Mouse (Mus musculus) CH12.LX (cell line): ENCODE measurements around the gene Taar6. TPM values are rescaled to one million over a fixed set of nuclear protein-coding genes. Genes with fewer than 3 reads are reported as not detected.

Experiments
- DNase-seq: peaks from one replicate; pipeline ENCODE4 v3.0.0-alpha.2; 2013; ENCODE audit errors: extremely low read depth
- H3K27ac ChIP-seq: 2 replicates; pipeline ENCODE4 v1.5.1; 2012; ENCODE audit warnings: low read depth, mild to moderate bottlenecking, control low read depth, moderate library complexity; ENCODE audit not compliant: insufficient read depth
- H3K27me3 ChIP-seq: replicated peaks from 2 replicates; pipeline ENCODE3; 2012; ENCODE audit warnings: inconsistent platforms
- H3K36me3 ChIP-seq, 2 experiments: replicated peaks in 1 of 2; 2 replicates each; pipeline versions ENCODE3 to v1.6.1; 2012; ENCODE audit warnings: inconsistent platforms in 1 of 2, low read length in 1 of 2, mild to moderate bottlenecking in 1 of 2, mixed read lengths in 1 of 2, moderate library complexity in 1 of 2; ENCODE audit not compliant: control insufficient read depth in 1 of 2, insufficient read depth in 1 of 2
- H3K4me1 ChIP-seq, 2 experiments: 2 replicates each; pipeline ENCODE4 v1.6.1; 2012; ENCODE audit warnings: inconsistent platforms in 1 of 2, moderate library complexity in 1 of 2; ENCODE audit not compliant: insufficient read depth in 2 of 2, control insufficient read depth in 1 of 2
- H3K4me2 ChIP-seq: 2 replicates; pipeline ENCODE4 v1.6.1; 2012; ENCODE audit warnings: low read depth, mild to moderate bottlenecking, control low read depth; ENCODE audit not compliant: poor library complexity, insufficient read depth, severe bottlenecking
- H3K4me3 ChIP-seq, 3 experiments: fragments of 150-350 bp in 1 of 3; sonication (generic) in 1 of 3; replicated peaks in 1 of 3; 2 replicates each; pipeline versions ENCODE3 to v1.5.1; 2011 to 2012; ENCODE audit warnings: low read depth in 2 of 3, low read length in 2 of 3, mild to moderate bottlenecking in 2 of 3, moderate library complexity in 2 of 3, control low read depth in 1 of 3, improper control_type of control experiment in 1 of 3, inconsistent platforms in 1 of 3, mixed read lengths in 1 of 3; ENCODE audit not compliant: poor library complexity in 1 of 3
- H3K79me2 ChIP-seq: replicated peaks from 2 replicates; pipeline ENCODE4 v1.6.1; 2012; ENCODE audit warnings: mild to moderate bottlenecking, moderate library complexity; ENCODE audit not compliant: control insufficient read depth, poor library complexity, insufficient read depth, severe bottlenecking; ENCODE audit errors: extremely low read depth
- H3K9ac ChIP-seq: 2 replicates; pipeline ENCODE4 v1.6.1; 2012; ENCODE audit warnings: low read depth, mild to moderate bottlenecking, control low read depth, moderate library complexity; ENCODE audit not compliant: insufficient read depth
- H3K9me3 ChIP-seq: replicated peaks from 2 replicates; pipeline ENCODE3; 2012; ENCODE audit warnings: low read length, inconsistent platforms, mixed read lengths
- BHLHE40 ChIP-seq: IDR thresholded peaks from 2 replicates; pipeline ENCODE4 v1.6.1; 2011; ENCODE audit warnings: mild to moderate bottlenecking, low read depth, low read length, improper control_type of control experiment
- CHD2 ChIP-seq: IDR thresholded peaks from 2 replicates; pipeline ENCODE4 v1.6.1; 2011; ENCODE audit warnings: low read length, improper control_type of control experiment
- E2F4 ChIP-seq: IDR thresholded peaks from 2 replicates; pipeline ENCODE4 v1.6.1; 2011; ENCODE audit warnings: low read depth, low read length, improper control_type of control experiment; ENCODE audit not compliant: insufficient replicate concordance
- ELF1 ChIP-seq: IDR thresholded peaks from 2 replicates; pipeline ENCODE4 v1.6.1; 2014; ENCODE audit warnings: low read depth, mild to moderate bottlenecking, inconsistent platforms, low read length, improper control_type of control experiment
- ETS1 ChIP-seq: conservative IDR thresholded peaks from 2 replicates; pipeline ENCODE4 v1.6.1; 2012; ENCODE audit warnings: low read depth, mild to moderate bottlenecking, inconsistent platforms, low read length, improper control_type of control experiment, moderate library complexity
- GABPA ChIP-seq: IDR thresholded peaks from 2 replicates; pipeline ENCODE4 v1.6.1; 2012; ENCODE audit warnings: low read depth, low read length, improper control_type of control experiment, inconsistent platforms; ENCODE audit not compliant: insufficient replicate concordance
- JUN ChIP-seq: IDR thresholded peaks from 2 replicates; pipeline ENCODE4 v1.6.1; 2011; ENCODE audit warnings: low read depth, mild to moderate bottlenecking, low read length, improper control_type of control experiment, moderate library complexity; ENCODE audit not compliant: insufficient read depth
- JUND ChIP-seq: conservative IDR thresholded peaks from 2 replicates; pipeline ENCODE4 v1.6.1; 2011; ENCODE audit warnings: low read depth, low read length, improper control_type of control experiment
- KAT2A ChIP-seq: IDR thresholded peaks from 2 replicates; pipeline ENCODE4 v1.6.1; 2012; ENCODE audit warnings: low read length, improper control_type of control experiment, inconsistent platforms; ENCODE audit not compliant: insufficient replicate concordance
- MAFK ChIP-seq: IDR thresholded peaks from 2 replicates; pipeline ENCODE4 v1.6.1; 2011; ENCODE audit warnings: low read length, improper control_type of control experiment; ENCODE audit not compliant: insufficient replicate concordance
- MAX ChIP-seq: IDR thresholded peaks from 2 replicates; pipeline ENCODE4 v1.6.1; 2011; ENCODE audit warnings: low read length, improper control_type of control experiment
- MAZ ChIP-seq: IDR thresholded peaks from 2 replicates; pipeline ENCODE4 v1.6.1; 2012; ENCODE audit warnings: low read depth, mild to moderate bottlenecking, inconsistent platforms, low read length, improper control_type of control experiment, moderate library complexity
- MEF2A ChIP-seq: IDR thresholded peaks from 2 replicates; pipeline ENCODE4 v1.6.1; 2014; ENCODE audit warnings: low read depth, mild to moderate bottlenecking, inconsistent platforms, low read length, improper control_type of control experiment, borderline replicate concordance
- NRF1 ChIP-seq: IDR thresholded peaks from 2 replicates; pipeline ENCODE4 v1.6.1; 2014; ENCODE audit warnings: low read depth, mild to moderate bottlenecking, inconsistent platforms, low read length, improper control_type of control experiment, moderate library complexity
- PAX5 ChIP-seq: IDR thresholded peaks from 2 replicates; pipeline ENCODE4 v1.6.1; 2012; ENCODE audit warnings: low read length, inconsistent platforms, mixed read lengths
- POLR2A ChIP-seq: IDR thresholded peaks from 2 replicates; pipeline ENCODE4 v1.6.1; 2011; ENCODE audit warnings: low read depth, mild to moderate bottlenecking, improper control_type of control experiment, low read length
- POLR2AphosphoS2 ChIP-seq: IDR thresholded peaks from 2 replicates; pipeline ENCODE4 v1.6.1; 2011; ENCODE audit warnings: low read depth, low read length, improper control_type of control experiment
- RAD21 ChIP-seq: IDR thresholded peaks from 2 replicates; pipeline ENCODE4 v1.6.1; 2011; ENCODE audit warnings: low read depth, mild to moderate bottlenecking, low read length, improper control_type of control experiment, moderate library complexity
- SIN3A ChIP-seq: IDR thresholded peaks from 2 replicates; pipeline ENCODE4 v1.6.1; 2012; ENCODE audit warnings: low read length, improper control_type of control experiment, inconsistent platforms
- SMC3 ChIP-seq: IDR thresholded peaks from 2 replicates; pipeline ENCODE4 v1.6.1; 2011; ENCODE audit warnings: low read depth, low read length, improper control_type of control experiment
- TBP ChIP-seq: conservative IDR thresholded peaks from 2 replicates; pipeline ENCODE4 v1.6.1; 2011; ENCODE audit warnings: low read depth, low read length, improper control_type of control experiment
- TCF12 ChIP-seq: IDR thresholded peaks from 2 replicates; pipeline ENCODE4 v1.6.1; 2014; ENCODE audit warnings: low read depth, mild to moderate bottlenecking, inconsistent platforms, low read length, improper control_type of control experiment
- UBTF ChIP-seq: IDR thresholded peaks from 2 replicates; pipeline ENCODE4 v1.6.1; 2012; ENCODE audit warnings: low read depth, mild to moderate bottlenecking, inconsistent platforms, low read length, improper control_type of control experiment, moderate library complexity
- USF1 ChIP-seq: IDR thresholded peaks from 2 replicates; pipeline ENCODE4 v1.6.1; 2014; ENCODE audit warnings: low read depth, mild to moderate bottlenecking, inconsistent platforms, low read length, improper control_type of control experiment
- ZNF384 ChIP-seq: IDR thresholded peaks from 2 replicates; pipeline ENCODE4 v1.6.1; 2012; ENCODE audit warnings: low read depth, low read length, improper control_type of control experiment, inconsistent platforms
- dilution Hi-C: fragments of 300-500 bp; cut with MboI; formaldehyde crosslinking; loops from 2 replicates; pipeline ENCODE4 v1.14.3; 2020; ENCODE audit warnings: low sequenced_read_pairs; ENCODE audit not compliant: extremely low pct_unique_long_range_greater_than_20kb, extremely low pct_ligation_motif_present
- in situ Hi-C: fragments of 300-500 bp; cut with MboI; formaldehyde crosslinking; loops from 3 replicates; pipeline ENCODE4 v1.14.3; 2019; ENCODE audit warnings: low sequenced_read_pairs, low pct_ligation_motif_present, low pct_unique_long_range_greater_than_20kb, mixed read lengths
- polyA plus RNA-seq: library from polyadenylated mRNA; unstranded; fragments of >175 nt; gene quantifications from 2 replicates; pipeline ENCODE4 v1.2.1, GENCODE M21; 2012; ENCODE audit warnings: low read depth; ENCODE audit not compliant: insufficient read length
- total RNA-seq, 2 experiments: library from RNA; depleted of rRNA; stranded (reverse); fragments of 300-350 nt in 1 of 2; fragments of >200 nt in 1 of 2; gene quantifications; 2 replicates each; pipeline ENCODE4 v1.2.3; 2012 to 2014

Gene Taar6
- total and polyA plus RNA-seq, 3 experiments: not detected

DNA sequence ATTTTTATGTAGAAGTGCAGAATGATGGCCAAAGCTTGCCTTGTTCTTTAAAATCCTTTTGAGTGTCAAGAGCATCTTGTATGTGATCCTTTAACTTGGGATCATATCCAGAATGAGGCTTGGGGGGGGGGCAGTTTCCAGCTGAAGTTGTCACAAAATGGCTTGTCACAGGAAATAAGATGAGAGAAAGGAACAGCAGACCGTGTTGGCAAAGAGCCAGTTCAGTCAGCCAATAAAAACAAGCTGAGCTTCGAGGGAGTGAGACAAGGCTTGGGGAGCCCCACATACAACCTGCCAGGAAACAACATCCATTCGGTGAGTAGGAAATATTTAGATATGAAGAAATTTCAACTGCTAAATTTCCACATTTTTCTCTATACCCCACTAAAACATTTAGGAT is 22.0 kb downstream of the Taar6 start:
- H3K4me3 ChIP-seq: no peak overlapping the region
- H3K27me3 ChIP-seq: no peaks in the 10 kb centered on the region
- no peak for TF ChIP-seq ZNF384
- TF ChIP-seq POLR2A: no peak
- no peak for TF ChIP-seq BHLHE40
- no peak for TF ChIP-seq TBP
- TF ChIP-seq MEF2A: no peak
- TF ChIP-seq USF1: no peak
- TF ChIP-seq SMC3: no peak
- no peak for TF ChIP-seq KAT2A
- no peak for TF ChIP-seq RAD21
- TF ChIP-seq TCF12: no peak
- TF ChIP-seq MAZ: no peak
- no peak for TF ChIP-seq PAX5
- no peak for TF ChIP-seq NRF1
- no peak for TF ChIP-seq GABPA
- TF ChIP-seq POLR2AphosphoS2: no peak
- no peak for TF ChIP-seq MAX
- no peak for TF ChIP-seq ETS1
- no peak for TF ChIP-seq SIN3A
- TF ChIP-seq JUN: no peak
- in situ Hi-C loops: loop anchor here (25.0 kb wide), 1 partner anchor 349 kb away; no protein-coding TSS in a partner anchor
- H3K27ac ChIP-seq: no peak overlapping the region
- H3K9ac ChIP-seq: no peak overlapping the region
- H3K9me3 ChIP-seq: no peaks in the 10 kb centered on the region
- H3K36me3 ChIP-seq: no peaks in the 10 kb centered on the region
- H3K4me2 ChIP-seq: no peak overlapping the region
- H3K4me1 ChIP-seq: peaks cover 4 to 12% of the 10 kb centered on the region in 2 experiments
- no peaks in the 10 kb centered on the region for H3K79me2 ChIP-seq
- no peak for DNase-seq
- dilution Hi-C loops: no loop called here

DNA sequence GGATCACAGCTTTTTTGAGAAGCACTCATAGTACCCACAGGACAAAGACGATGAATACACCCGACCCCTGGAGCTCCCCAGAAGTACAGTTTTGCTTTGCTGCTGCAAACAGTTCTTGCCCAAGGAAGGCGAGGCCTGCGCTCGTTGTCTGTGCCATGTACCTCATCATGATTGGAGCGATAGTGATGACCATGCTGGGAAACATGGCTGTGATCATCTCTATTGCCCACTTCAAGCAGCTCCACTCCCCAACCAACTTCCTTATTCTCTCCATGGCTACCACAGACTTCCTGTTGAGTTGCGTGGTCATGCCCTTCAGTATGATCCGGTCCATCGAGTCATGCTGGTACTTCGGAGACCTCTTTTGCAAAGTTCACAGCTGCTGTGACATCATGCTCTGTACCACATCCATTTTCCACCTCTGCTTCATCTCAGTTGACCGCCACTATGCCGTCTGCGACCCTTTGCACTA is 25.0 kb downstream of the Taar6 start, which contains the start of gene Taar4:
Taar4 (plus strand) TSS at position 51 of the 472 bp plus-strand sequence.
- H3K4me1 ChIP-seq: peaks cover 4 to 12% of the 10 kb centered on the region in 2 experiments
- no peaks in the 10 kb centered on the region for H3K27me3 ChIP-seq
- no peaks in the 10 kb centered on the region for H3K36me3 ChIP-seq
- no peak within 1 kb of the TSS for H3K4me3 ChIP-seq
- no peaks in the 10 kb centered on the region for H3K9me3 ChIP-seq
- DNase-seq: peak; percentile 5
- no peak for TF ChIP-seq JUND
- TF ChIP-seq SIN3A: no peak
- no peak for TF ChIP-seq TCF12
- no peak for TF ChIP-seq USF1
- TF ChIP-seq E2F4: no peak
- TF ChIP-seq ETS1: no peak
- no peak for TF ChIP-seq ELF1
- TF ChIP-seq KAT2A: no peak
- no peak for TF ChIP-seq NRF1
- no peak for TF ChIP-seq BHLHE40
- TF ChIP-seq UBTF: no peak
- no peak for TF ChIP-seq CHD2
- TF ChIP-seq MAFK: no peak
- dilution Hi-C loops: no loop called here
- in situ Hi-C loops: loop anchor here (25.0 kb wide), 1 partner anchor 352 kb away; no protein-coding TSS in a partner anchor
- H3K4me2 ChIP-seq: no peak within 1 kb of the TSS
- H3K79me2 ChIP-seq: no peaks in the 10 kb centered on the region
- H3K27ac ChIP-seq: no peak within 1 kb of the TSS
- no peak within 1 kb of the TSS for H3K9ac ChIP-seq
